Mouse (Mus musculus) thymus, postnatal 14 days (tissue): ENCODE measurements around the gene Gm20388.

Experiments used
- DNase-seq: peaks from one replicate; pipeline ENCODE4 v3.0.0; 2021

Gene Gm20388

GRCm38 (mm10) chr8:121365150-121365549 is 1454.5 kb downstream of the Gm20388 start:
- DNase-seq, result no peak

- DNase-seq, result no peak
Measured at GRCm38 (mm10) chr8:121366655-121367054, 1456.0 kb downstream of the Gm20388 start.

- no peak for DNase-seq
Measured at GRCm38 (mm10) chr8:121368799-121369198, 1458.2 kb downstream of the Gm20388 start.

- DNase-seq, result no peak
Measured at GRCm38 (mm10) chr8:121369378-121369777, 1458.7 kb downstream of the Gm20388 start.

- DNase-seq, result no peak
Measured at GRCm38 (mm10) chr8:121371287-121371686, 1460.6 kb downstream of the Gm20388 start.

GRCm38 (mm10) chr8:121371911-121372638 is 1461.4 kb downstream of the Gm20388 start:
- no peak for DNase-seq

- no peak for DNase-seq
Measured at GRCm38 (mm10) chr8:121372639-121372986, 1462.0 kb downstream of the Gm20388 start.

GRCm38 (mm10) chr8:121374284-121374683 is 1463.6 kb downstream of the Gm20388 start:
- no peak for DNase-seq

GRCm38 (mm10) chr8:121374777-121375176 is 1464.1 kb downstream of the Gm20388 start:
- no peak for DNase-seq

GRCm38 (mm10) chr8:121376116-121376950 is 1465.7 kb downstream of the Gm20388 start:
- DNase-seq, result no peak

GRCm38 (mm10) chr8:121377680-121378079 is 1467.0 kb downstream of the Gm20388 start:
- DNase-seq, result no peak

GRCm38 (mm10) chr8:121379387-121379786 is 1468.7 kb downstream of the Gm20388 start:
- DNase-seq, result no peak

- peak; percentile 67 for DNase-seq
Measured at GRCm38 (mm10) chr8:121382583-121383241, 1472.1 kb downstream of the Gm20388 start.

GRCm38 (mm10) chr8:121385540-121385939 is 1474.9 kb downstream of the Gm20388 start:
- DNase-seq, result no peak

- no peak for DNase-seq
Measured at GRCm38 (mm10) chr8:121390608-121391007, 1480.0 kb downstream of the Gm20388 start.

- no peak for DNase-seq
Measured at GRCm38 (mm10) chr8:121391254-121391653, 1480.6 kb downstream of the Gm20388 start.

- DNase-seq, result no peak
Measured at GRCm38 (mm10) chr8:121391771-121392170, 1481.1 kb downstream of the Gm20388 start.

GRCm38 (mm10) chr8:121392482-121392881 is 1481.8 kb downstream of the Gm20388 start:
- no peak for DNase-seq

- no peak for DNase-seq
Measured at GRCm38 (mm10) chr8:121393111-121393510, 1482.5 kb downstream of the Gm20388 start.

- no peak for DNase-seq
Measured at GRCm38 (mm10) chr8:121394686-121395085, 1484.0 kb downstream of the Gm20388 start.

GRCm38 (mm10) chr8:121395316-121395715 is 1484.7 kb downstream of the Gm20388 start:
- DNase-seq, result no peak

GRCm38 (mm10) chr8:121396151-121396550 is 1485.5 kb downstream of the Gm20388 start:
- no peak for DNase-seq

- no peak for DNase-seq
Measured at GRCm38 (mm10) chr8:121397201-121397698, 1486.6 kb downstream of the Gm20388 start.
